Mouse (Mus musculus) brain, embryonic 14.5 days (tissue): ENCODE data around the gene Gfod2.

Experiments used
- CTCF ChIP-seq: fragments of 200-500 bp; IDR thresholded peaks from 2 replicates; pipeline ENCODE4 v1.5.1; 2012; ENCODE audit warnings: inconsistent platforms, mild to moderate bottlenecking, moderate library complexity, borderline replicate concordance; ENCODE audit not compliant: insufficient read depth, insufficient read length; ENCODE audit errors: extremely low read depth
- POLR2A ChIP-seq: fragments of 200-500 bp; IDR thresholded peaks from 2 replicates; pipeline ENCODE4 v1.6.1; 2012; ENCODE audit warnings: mild to moderate bottlenecking, inconsistent platforms, borderline replicate concordance; ENCODE audit not compliant: poor library complexity, insufficient read depth, insufficient read length, severe bottlenecking; ENCODE audit errors: extremely low read depth

DNA sequence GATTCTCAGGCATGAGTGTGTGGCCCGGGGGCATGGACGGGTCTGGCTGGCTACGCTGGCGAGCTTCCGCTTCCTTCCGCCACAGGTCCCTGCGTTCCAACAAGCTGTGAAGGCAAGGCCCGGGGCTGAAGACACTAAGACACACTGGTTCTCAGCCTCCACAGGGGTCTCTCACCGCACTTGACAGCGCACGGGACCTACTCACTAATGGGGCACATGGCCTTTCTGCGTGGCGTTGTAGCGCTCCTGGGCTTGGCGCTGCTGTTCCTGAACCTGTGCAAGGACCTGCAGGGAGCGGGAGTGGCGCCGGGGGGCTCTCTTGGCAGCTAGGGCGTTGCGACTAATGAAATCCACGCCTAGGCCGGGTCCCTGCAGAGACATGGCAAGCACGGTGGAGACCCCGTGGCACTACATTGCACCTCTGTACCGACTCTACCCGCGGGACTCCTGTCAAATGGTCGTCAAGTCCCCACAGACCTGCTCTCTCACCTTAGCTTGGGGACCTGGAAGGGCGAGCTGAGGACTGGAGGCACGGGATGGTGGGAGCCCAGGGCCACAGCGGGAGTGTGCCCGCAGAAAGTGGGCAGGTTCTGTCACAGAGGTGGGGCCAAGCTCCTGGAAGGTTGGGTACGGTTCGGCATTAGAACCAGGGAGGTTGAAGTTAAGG, 54.2 kb downstream of the Gfod2 start:
- TF ChIP-seq CTCF: no peak
- TF ChIP-seq POLR2A: no peak
